Mouse (Mus musculus) stomach, embryonic 14.5 days (tissue): ENCODE data around the gene Ank2. TPM values are rescaled to one million over a fixed set of nuclear protein-coding genes. Genes with fewer than 3 reads are reported as not detected.

Source experiments
- ATAC-seq: fragments of 200-750 bp; cut with Nextera tagmentation; 2 replicates; pipeline ENCODE4 v1.8.0; 2017; ENCODE audit warnings: low read depth, moderate TSS enrichment; ENCODE audit not compliant: insufficient number of reproducible peaks, insufficient read depth, low FRiP score
- H3K27ac ChIP-seq: fragments of 300-500 bp; sonication (generic); 2 replicates; pipeline ENCODE4 v1.5.1; 2014; ENCODE audit warnings: mild to moderate bottlenecking, low read length, moderate library complexity, mixed read lengths
- H3K27me3 ChIP-seq: fragments of 300-500 bp; sonication (generic); 2 replicates; pipeline ENCODE4 v1.6.1; 2014; ENCODE audit warnings: low read length, control low read depth, mixed read lengths; ENCODE audit not compliant: control insufficient read depth, insufficient read depth
- H3K36me3 ChIP-seq: fragments of 300-500 bp; sonication (generic); 2 replicates; pipeline ENCODE4 v1.6.1; 2014; ENCODE audit warnings: mild to moderate bottlenecking, control low read depth, low read length, moderate library complexity, mixed read lengths; ENCODE audit not compliant: control insufficient read depth, insufficient read depth
- H3K4me1 ChIP-seq: fragments of 300-500 bp; sonication (generic); 2 replicates; pipeline ENCODE4 v1.6.1; 2014; ENCODE audit warnings: low read length, control low read depth, mixed read lengths; ENCODE audit not compliant: control insufficient read depth, insufficient read depth
- H3K4me2 ChIP-seq: fragments of 300-500 bp; sonication (generic); replicated peaks from 2 replicates; pipeline ENCODE4 v1.6.1; 2014; ENCODE audit warnings: low read depth, low read length, control low read depth
- H3K4me3 ChIP-seq: fragments of 300-500 bp; sonication (generic); 2 replicates; pipeline ENCODE4 v1.5.1; 2014; ENCODE audit warnings: low read depth, low read length, control low read depth
- H3K9ac ChIP-seq: fragments of 300-500 bp; sonication (generic); replicated peaks from 2 replicates; pipeline ENCODE4 v1.6.1; 2014; ENCODE audit warnings: low read depth, mild to moderate bottlenecking, control low read depth, low read length, moderate library complexity, mixed read lengths
- H3K9me3 ChIP-seq: fragments of 300-500 bp; sonication (generic); 2 replicates; pipeline ENCODE4 v1.6.1; 2016; ENCODE audit warnings: low read depth, low read length, control low read depth; ENCODE audit not compliant: control insufficient read depth
- WGBS: fragments of 180-500 bp; shearing (Covaris S2); extraction: QIAGEN DNeasy Blood & Tissue Kit; methylation state at CpG from one replicate; pipeline ENCODE4 v1.1.7; 2014; 5-methylcytosine and 5-hydroxymethylcytosine counted together
- polyA plus RNA-seq: library from polyadenylated mRNA; unstranded; fragments of >200 nt; fragmentation: Nextera tagmentation; extraction: Ambion mirVana; gene quantifications from 2 replicates; pipeline ENCODE4 v1.2.1, GENCODE M21; 2014

Gene Ank2
- polyA plus RNA-seq, 1 experiment from 2014 or later, result 50.0 TPM

DNA sequence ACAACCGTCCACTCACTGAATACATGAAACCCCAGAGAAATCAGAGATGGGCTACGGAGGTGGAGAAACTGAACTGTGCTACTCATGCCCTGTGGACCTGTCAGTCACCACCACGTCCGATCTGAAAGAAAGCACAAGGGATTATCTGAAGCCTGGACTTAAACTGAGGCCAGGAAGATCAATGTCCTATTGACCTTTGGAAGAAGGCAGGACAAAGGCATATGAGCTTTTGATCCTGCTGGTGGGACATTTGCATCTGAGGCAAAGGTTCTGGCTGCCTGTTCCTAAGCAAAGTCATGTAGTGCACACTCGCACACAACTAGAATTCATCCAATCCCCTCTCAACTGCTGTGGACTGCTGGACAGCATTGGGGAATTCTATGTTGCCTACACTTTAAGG lies 558.7 kb downstream of the Ank2 start:
- Histone ChIP-seq H3K9me3 (no peaks in the 10 kb centered on the region), H3K36me3 (no peaks in the 10 kb centered on the region), H3K4me1 (no peaks in the 10 kb centered on the region), H3K9ac (no peak overlapping the region), H3K4me2 (no peak overlapping the region), H3K27ac (no peak overlapping the region), H3K27me3 (no peaks in the 10 kb centered on the region), H3K4me3 (no peak overlapping the region)
- 81% methylated on average over 5 of the region's 5 CpGs for WGBS
- no peak for ATAC-seq

DNA sequence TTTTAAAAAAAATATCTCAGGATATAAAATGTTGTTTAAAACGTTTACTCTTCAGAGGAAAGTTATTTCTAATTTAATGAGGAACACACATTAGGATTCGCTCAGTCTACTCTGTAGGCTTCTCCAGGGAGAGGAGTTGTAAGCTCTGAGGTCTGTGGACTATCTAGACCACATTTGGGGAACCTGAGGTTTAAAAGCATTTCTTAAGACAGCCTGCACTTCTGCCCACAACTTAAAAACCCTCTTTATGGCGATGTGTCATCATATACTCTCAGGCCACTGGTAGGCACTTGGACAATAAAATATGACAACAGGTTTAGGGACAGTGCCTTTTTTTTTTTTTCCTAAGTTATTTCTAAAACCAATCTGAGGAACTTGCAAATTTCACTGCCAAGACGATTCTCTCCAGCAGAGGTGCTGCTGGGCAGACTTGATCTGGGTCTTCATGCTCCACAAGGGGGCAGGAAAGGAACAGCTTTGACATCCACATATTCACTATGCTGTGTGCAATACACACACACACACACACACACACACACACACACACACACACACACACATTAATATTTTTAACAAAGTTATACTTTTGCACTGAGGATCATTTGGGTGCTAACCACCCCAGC lies 567.2 kb downstream of the Ank2 start:
- no peaks in the 10 kb centered on the region for H3K27me3 ChIP-seq
- H3K4me2 ChIP-seq, result no peak overlapping the region
- no peaks in the 10 kb centered on the region for H3K9me3 ChIP-seq
- no peak for ATAC-seq
- no peak overlapping the region for H3K9ac ChIP-seq
- H3K27ac ChIP-seq, result no peak overlapping the region
- H3K4me3 ChIP-seq, result no peak overlapping the region
- H3K4me1 ChIP-seq, result no peaks in the 10 kb centered on the region
- no peaks in the 10 kb centered on the region for H3K36me3 ChIP-seq
- WGBS, result 70% methylated on average over 4 of the region's 4 CpGs

DNA sequence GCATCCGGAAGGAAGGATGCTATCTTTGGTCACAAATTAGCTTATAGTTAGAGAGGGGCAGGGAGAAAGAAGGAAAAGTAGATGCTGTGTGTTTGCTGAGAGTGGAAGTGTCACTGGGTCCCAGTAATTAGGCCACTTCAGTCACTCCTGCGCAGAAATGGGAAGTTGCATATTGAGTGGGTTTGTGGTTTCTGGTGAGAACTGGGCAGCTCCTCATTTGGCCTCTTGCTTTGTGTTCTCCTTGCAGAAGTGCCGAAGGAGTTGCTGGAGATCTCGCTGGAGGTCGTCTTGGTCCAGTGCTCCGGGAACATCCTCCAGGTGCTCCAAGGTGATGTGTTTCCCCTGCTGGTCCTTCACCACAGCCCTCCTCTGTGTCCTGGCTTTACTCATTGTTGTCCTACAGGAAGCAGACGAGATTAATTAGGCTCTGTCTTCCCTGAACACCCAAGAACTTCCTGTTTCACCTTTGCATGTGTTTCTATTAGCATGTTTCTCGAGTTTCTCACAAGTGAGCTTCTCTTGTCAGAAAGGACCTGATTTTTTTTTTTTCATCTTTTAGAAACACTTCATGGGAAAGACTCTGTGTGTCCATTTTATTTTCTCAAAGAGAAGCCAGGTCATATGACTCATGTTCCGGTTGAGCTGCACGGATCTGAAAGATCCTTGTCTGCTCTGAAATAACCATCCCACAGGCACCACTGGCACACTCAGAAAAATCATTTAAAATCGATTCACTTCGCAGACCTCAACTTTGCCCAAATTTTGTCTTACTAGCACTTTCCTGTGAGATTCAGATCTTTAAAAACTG lies 575.4 kb downstream of the Ank2 start:
- Histone ChIP-seq H3K27ac (no peak overlapping the region), H3K4me2 (no peak overlapping the region), H3K36me3 (0 out of 2 replicates have a peak, but pooled peaks cover 4% of the 10 kb centered on the region), H3K9me3 (no peaks in the 10 kb centered on the region), H3K4me3 (no peak overlapping the region), H3K4me1 (no peaks in the 10 kb centered on the region), H3K9ac (no peak overlapping the region), H3K27me3 (no peaks in the 10 kb centered on the region)
- 76% methylated on average over 12 of the region's 12 CpGs for WGBS
- no peak for ATAC-seq

DNA sequence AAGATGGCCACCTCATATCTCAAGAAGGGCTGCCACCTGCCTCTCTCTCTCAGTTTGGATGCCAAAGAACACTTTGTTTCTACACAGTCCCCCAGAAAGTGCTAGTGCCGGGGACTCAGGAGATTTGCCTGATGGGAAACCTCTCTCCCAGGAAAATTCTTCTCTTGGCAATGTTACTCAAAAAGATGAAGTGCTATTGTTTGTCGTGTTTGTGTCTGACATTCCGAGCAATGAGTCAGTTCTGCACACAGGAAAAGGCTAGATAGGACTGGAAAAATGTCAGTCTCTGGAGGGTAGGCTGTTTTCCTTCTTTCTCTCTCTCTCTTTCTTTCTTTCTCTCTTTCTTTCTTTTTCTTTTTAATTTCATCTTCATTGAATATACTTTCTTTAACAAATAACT lies 577.2 kb downstream of the Ank2 start:
- H3K9me3 ChIP-seq, result no peaks in the 10 kb centered on the region
- 59% methylated on average over 3 of the region's 3 CpGs for WGBS
- H3K36me3 ChIP-seq, result 0 out of 2 replicates have a peak, but pooled peaks cover 4% of the 10 kb centered on the region
- H3K4me2 ChIP-seq, result no peak overlapping the region
- H3K9ac ChIP-seq, result no peak overlapping the region
- H3K27me3 ChIP-seq, result no peaks in the 10 kb centered on the region
- H3K4me1 ChIP-seq, result no peaks in the 10 kb centered on the region
- no peak for ATAC-seq
- H3K4me3 ChIP-seq, result no peak overlapping the region
- H3K27ac ChIP-seq, result no peak overlapping the region

DNA sequence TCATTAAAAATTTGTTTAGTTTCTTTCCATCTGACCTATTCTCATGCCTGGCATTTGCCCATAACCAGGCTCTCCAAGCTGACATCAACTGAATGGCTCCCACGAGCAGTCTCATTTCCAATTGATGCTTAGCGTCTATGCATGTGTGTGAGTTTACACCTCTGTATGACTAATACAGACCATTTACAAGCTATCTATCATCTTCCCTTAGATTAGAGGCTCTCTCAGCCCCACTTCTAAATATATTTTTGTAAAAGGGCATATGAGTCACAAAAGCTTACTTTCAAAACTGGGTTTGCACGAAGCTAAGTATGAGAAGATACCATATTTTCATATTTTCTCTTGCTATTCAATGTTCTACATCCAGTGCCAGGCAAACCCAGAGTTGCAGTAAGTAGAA lies 578.9 kb downstream of the Ank2 start:
- Histone ChIP-seq H3K4me3 (no peak overlapping the region), H3K9me3 (no peaks in the 10 kb centered on the region), H3K27ac (no peak overlapping the region), H3K4me2 (no peak overlapping the region), H3K4me1 (no peaks in the 10 kb centered on the region), H3K36me3 (0 out of 2 replicates have a peak, but pooled peaks cover 4% of the 10 kb centered on the region), H3K27me3 (no peaks in the 10 kb centered on the region), H3K9ac (no peak overlapping the region)
- 75% methylated on average over 3 of the region's 3 CpGs for WGBS
- no peak for ATAC-seq

DNA sequence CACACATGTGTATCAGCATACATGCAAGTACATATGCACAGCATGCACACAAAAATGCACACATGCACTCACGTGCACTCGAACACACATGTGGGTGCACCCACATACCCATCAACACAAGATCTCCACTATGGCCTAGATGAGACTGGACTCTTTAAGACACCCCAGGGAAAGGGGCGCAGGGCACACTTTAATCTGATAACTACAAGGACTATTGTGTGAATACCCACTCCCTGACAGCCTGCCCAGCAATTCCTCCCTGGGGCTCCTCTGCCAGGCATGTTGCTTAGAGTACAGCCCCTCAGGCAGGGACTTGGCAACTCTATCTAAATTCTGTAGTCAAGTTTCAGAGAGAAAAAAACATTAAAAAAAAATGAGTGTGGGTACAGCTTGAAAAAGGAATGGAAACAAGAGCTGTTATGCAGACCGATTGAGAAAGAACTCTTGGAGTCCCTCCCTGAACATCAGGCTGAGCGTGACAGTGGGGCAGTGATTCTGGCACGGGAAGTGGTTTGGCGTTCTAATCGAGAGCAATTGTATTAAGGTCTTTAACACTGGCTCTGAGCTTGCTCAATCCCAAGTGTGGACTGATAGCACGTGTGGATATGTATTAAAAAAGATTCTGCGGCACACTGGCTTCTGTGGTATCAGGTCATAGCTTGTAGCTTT lies 580.2 kb downstream of the Ank2 start:
- no peaks in the 10 kb centered on the region for H3K9me3 ChIP-seq
- no peak for ATAC-seq
- no peaks in the 10 kb centered on the region for H3K27me3 ChIP-seq
- H3K4me2 ChIP-seq, result no peak overlapping the region
- no peak overlapping the region for H3K9ac ChIP-seq
- no peak overlapping the region for H3K27ac ChIP-seq
- no peak overlapping the region for H3K4me3 ChIP-seq
- 0 out of 2 replicates have a peak, but pooled peaks cover 4% of the 10 kb centered on the region for H3K36me3 ChIP-seq
- WGBS, result 87% methylated on average over 10 of the region's 10 CpGs
- no peaks in the 10 kb centered on the region for H3K4me1 ChIP-seq

DNA sequence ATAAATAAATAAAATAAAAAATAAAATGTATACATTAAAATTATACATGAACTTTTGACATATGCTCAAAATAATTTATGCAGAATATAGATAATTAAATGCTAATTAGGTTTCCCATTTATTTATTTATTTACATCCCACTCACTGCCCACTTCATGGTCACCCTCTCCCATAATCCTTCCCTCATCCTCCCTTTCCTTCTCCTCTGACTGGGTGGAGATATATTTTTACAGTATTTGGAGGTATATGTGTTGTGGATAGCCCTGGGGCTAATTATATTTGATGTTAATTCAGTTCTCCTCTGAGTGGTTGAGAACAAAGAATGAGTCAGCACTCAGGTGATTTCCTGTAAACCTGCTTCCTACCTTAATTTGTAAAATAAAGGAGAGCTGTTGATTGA lies 582.8 kb downstream of the Ank2 start:
- H3K27me3 ChIP-seq, result no peaks in the 10 kb centered on the region
- no peak overlapping the region for H3K9ac ChIP-seq
- H3K4me2 ChIP-seq, result no peak overlapping the region
- no peaks in the 10 kb centered on the region for H3K4me1 ChIP-seq
- ATAC-seq, result no peak
- H3K27ac ChIP-seq, result no peak overlapping the region
- H3K4me3 ChIP-seq, result no peak overlapping the region
- no peaks in the 10 kb centered on the region for H3K36me3 ChIP-seq
- H3K9me3 ChIP-seq, result no peaks in the 10 kb centered on the region

DNA sequence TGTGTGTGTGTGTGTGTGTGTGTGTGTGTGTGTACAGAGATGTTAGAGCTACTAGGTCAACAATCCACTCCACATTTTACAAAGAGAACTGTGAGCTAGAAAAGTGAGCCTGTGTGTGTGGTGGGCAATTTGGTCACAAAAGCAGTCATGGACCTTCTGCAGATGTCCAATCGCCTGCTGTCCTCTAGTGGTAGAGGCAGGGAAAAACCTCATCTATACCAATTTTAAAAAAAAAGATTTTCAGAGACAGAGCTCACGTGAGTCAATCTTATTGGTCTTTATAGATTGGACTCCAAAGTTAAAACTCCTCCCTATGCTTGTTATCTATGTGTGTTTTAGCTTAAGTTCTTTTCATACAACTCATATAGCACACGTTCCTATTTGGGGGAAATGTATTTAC lies 595.6 kb downstream of the Ank2 start:
- no peaks in the 10 kb centered on the region for H3K27me3 ChIP-seq
- H3K9me3 ChIP-seq, result no peaks in the 10 kb centered on the region
- ATAC-seq, result no peak
- H3K36me3 ChIP-seq, result no peaks in the 10 kb centered on the region
- no peak overlapping the region for H3K4me3 ChIP-seq
- H3K4me2 ChIP-seq, result no peak overlapping the region
- H3K4me1 ChIP-seq, result no peaks in the 10 kb centered on the region
- 6% methylated on average over 3 of the region's 3 CpGs for WGBS
- no peak overlapping the region for H3K9ac ChIP-seq
- no peak overlapping the region for H3K27ac ChIP-seq
